Mouse (Mus musculus) gastrocnemius, postnatal 25 days (tissue): Measurements from ENCODE around the gene Bcr. TPM values are rescaled to one million over a fixed set of nuclear protein-coding genes. Genes with fewer than 3 reads are reported as not detected.

Experiments used
- DNase-seq: peaks from one replicate; pipeline ENCODE4 v3.0.0; 2022
- total RNA-seq, 2 experiments: library from RNA; stranded (reverse); gene quantifications; 1 replicate in 1 of 2; 2 replicates in 1 of 2; pipeline ENCODE4 v1.2.3; 2021

Gene Bcr
- total RNA-seq, 2 experiments from 2014 or later, result 3.6 to 4.8 TPM

DNA sequence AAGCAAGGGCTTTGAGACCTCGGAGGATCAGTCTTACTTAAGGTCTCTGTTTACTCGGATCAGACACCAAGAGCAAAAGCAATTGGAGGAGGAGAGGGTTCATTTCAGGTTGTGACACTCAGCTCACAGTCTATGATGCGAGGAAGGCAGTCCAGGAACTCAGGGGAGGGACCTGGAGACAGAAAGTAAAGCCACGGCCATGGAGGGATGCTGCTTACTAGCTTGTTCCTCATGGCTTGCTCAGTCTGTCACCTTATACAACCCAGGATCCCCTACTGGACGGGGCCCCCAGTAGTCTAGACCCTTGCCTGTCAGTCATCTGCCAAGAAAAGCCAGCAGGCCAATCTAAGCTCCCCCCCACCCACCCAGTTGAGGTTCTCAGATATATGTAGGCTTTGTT is 118.5 kb downstream of the Bcr start:
- no peak for DNase-seq

DNA sequence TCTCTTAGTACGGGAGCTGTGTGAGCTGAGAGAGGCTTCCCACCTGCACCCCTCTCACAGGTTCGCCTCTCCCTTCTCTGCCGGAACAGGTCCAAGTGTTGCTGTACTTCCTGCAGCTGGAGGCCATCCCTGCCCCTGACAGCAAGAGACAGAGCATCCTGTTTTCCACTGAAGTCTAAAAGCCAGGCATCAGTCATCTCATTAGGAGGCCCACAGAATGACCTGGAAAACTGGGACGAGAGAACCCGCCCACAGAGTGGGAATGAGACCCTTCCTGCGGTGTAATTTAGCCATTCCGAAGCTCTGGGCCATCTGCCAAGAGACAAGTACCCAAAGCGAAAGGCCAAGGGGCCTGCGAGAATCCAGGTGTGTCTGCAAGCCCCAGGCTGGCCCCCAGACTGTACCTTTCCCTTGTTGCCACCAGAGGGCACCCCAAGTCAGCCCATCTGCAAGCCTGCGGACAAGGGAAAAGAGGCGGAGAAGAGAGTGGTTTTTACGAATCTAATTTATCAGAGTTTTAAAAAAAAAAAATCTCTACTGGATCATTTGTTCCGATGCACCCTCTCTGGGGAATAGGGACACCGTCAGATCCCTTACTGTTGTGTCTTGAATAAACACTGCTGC is 121.9 kb downstream of the Bcr start:
- peak; percentile 57 for DNase-seq

DNA sequence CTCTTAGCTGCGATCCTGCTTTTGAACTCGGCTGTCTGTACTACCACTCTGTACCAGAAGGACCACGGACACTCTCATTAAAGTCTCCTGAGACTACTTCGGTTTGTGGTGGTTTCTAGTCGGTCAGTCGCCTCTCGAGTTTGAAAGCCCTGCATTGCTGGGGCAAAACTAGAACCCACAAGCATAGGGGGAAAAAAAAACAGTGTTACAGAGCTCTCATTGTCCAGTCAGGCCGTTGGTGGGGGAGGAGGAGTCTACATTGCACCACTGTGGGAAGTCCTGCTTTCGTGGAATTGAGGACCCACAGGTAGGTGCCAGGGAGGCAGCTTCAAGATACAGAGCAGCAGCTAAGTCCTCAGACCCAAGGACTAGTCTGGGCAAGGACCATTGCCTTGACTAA is 124.4 kb downstream of the Bcr start:
- no peak for DNase-seq

DNA sequence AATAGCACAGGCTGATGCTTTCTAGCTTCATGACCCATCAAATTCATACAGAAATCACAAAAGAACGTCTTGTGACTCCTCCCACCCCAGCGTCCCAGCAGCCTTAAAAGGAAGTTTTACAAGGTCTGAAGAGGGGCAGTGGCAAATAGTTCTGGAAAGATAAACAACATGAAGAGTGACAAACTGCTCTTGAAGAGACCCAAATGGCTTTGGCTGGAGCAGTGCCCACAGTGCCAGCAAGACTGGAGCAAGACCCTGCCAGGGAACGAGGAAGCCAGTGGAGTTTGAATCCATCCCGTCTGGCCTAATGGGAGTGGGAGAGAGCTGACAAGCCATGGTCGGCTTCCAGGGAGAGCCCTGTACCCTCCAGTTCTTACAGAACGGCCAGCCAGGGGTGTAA is 126.2 kb downstream of the Bcr start:
- no peak for DNase-seq

DNA sequence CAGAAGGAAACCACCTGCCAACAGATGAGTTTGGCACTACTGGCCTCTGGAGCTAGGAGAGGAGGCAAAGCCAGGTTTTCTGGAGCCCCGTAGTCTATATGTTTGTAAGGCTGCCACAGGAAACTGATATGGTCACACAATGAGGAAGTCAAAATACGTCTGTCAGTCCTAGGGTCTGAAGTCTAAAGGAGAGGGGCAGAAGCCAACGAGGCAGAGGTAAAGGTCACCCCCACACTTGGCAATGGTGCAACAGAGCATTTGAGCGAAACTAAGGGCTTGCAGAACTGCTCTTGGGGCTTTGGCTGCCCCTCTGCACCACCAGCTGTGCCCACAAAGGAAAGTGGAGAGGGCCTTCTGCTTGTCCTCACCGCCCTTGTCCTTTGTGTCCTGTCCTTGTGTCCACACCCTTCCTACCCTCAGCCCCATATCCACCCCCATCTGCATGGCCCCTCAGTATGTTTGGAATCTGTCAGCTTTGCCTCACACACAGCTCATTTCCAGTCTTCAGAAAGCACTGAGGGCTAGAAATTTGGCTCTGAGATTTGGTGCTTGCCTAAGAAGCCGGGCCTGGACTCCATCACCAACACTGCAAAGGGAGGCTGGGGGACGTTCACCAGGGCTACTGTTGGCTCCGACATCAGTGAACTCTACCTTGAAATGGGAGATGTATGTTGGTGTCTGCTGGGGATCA is 127.1 kb downstream of the Bcr start:
- DNase-seq, result no peak

DNA sequence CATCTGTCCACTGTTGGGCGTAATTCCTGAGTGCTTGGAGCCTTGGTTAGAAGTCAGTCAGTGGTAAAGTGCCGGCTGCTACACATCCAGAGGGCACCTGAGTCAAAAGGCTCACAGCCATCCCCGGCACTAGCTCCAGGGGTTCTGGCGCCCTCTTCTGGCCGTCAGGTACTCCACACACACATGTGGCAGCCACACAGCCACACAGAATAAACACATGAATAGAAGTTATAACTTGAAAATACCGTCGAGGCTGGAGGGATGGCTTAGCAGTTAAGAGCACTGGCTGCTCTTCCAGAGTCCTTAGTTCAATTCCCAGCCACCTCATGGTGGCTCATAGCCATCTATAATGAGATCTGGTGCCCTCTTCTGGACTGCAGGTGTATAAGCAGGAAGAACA is 131.3 kb downstream of the Bcr start:
- DNase-seq, result no peak

DNA sequence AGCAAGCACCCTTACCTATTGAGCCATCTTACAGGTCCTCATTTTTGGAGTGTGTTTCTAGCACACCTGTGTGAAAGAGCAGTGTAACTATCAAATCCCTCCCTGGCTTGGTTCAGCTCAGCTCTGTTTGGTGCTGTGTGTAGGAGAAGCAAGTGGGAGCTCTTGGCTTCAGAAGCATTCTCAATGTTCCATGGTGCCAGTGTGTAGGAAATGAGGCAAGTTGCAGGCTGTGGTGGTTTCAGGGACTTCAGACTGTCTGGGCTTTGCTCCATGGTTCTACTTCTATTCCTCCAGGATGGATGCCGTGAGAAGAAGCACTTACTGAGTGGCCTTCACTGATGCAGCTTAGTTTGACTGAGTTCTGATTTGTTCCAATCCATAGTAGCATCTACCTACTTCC is 137.4 kb downstream of the Bcr start:
- no peak for DNase-seq

DNA sequence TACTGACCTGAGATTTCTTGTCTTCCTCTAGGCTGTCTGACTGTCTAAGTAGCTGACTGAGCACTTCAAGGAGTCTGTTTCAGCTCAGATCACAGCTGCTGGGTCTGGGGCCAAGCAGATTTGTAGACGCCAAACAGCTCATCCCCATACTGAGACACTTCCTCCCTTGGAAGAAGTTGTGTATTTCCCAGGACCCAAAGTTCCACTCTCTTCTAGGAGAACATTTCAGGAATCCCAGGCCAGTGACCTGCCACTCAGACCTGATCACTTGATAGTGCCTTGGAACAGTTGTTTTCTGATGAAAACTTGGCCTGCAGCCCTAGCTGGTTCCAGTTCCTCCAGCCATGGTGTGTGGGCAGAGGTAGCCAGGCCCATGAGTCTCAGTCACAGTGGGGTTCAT is 140.3 kb downstream of the Bcr start:
- peak; percentile 43 for DNase-seq

DNA sequence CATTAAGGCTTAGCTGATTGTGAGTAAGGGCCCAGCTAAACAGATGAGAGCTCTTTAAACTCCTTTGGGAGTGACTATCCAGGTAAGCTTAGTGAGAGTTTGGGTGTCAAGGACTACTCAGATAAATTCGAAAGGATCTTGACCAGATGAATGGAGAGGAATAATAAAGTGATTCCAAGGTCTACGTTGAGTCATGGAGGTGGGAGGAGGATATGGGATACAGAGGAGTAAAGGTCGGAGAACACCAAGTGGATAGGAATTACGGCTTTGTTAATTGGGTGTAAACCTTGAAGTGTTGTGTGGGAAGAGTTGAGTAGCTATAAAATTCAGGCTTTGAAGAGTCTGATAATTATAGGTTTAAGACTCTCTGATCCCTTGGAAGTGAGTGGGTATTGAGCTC is 145.8 kb downstream of the Bcr start:
- no peak for DNase-seq

DNA sequence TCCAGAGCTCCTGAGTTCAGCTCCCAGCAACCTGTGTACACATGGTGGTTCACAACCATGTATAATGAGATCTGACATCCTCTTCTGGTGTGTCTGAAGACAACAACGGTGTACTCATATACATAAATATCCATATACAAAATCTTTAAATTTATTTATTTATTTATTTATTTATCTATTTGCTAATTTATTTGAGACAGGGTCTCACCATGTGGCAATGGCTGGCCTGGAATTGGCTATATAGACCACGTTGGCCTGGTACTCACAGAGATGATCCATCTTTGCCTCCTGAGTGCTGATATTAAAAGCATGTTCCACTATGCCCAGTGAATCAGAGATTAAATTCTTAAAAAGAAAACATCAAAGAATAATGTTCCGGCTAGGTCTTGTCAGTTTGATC is 150.4 kb downstream of the Bcr start:
- no peak for DNase-seq

DNA sequence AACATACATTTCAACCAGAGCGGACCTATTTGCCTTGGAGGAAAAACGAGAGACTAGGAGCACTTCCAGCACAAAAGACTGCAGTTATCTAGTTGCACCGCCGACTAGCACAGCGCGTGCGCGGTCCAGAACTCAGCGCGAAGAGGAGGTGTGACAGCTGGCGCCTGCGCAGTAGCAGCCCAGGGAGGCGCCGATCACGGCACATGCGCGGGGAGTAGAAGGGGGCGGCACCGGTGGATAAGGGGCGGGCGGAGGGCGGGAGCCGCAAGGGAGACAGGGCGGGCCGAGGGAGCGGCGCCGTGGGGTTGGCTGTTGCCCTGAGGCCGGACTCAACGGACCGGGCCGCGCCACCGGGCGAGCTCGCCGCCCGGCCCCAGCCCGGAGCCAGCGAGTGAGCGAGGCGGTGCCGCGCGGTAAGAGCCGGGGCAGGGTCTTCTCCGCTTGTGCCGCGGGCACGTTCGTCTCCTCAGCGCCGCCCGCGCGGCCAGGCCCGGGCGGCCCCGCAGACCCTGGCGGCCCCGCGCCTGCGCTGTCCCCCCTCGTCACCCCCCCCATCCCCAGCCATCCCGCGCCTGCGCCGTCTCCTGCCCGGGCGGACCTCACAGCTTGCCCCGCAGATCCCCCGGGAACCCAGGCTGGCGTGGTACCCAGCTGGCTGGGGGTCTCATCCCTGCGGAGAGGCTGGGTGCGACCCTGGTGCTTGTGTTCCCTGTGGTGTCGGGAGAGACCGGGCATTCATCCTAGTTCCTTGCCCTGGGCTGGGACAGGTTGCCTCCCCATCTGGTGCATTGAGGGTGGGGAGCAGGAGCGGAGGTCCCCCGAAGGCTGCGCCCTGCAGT is 151.6 kb downstream of the Bcr start, which contains the start of gene Specc1l:
TSS of gene Specc1l (plus strand) at position 267 of the 839 bp plus-strand sequence.
- peak; percentile 98 for DNase-seq

DNA sequence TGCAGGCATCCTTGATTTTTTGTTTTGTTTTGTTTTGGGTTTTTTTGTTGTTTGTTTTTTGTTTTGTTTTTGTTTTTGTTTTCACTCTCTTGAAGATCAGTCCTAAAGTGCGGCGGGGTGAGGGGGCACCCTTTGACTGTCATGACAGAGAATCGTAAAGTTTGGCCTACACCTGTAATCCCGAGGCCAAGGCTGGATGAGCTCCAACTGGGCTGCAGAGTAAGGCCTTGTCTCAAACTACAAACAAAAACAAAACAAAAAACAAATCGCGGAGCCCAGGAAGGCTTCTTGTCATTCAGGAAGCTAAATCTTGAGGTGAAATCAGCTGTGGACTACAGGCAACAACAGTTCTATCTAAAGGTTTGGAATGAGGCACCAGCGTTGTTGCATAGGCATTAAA is 152.6 kb downstream of the Bcr start:
- DNase-seq, result no peak

DNA sequence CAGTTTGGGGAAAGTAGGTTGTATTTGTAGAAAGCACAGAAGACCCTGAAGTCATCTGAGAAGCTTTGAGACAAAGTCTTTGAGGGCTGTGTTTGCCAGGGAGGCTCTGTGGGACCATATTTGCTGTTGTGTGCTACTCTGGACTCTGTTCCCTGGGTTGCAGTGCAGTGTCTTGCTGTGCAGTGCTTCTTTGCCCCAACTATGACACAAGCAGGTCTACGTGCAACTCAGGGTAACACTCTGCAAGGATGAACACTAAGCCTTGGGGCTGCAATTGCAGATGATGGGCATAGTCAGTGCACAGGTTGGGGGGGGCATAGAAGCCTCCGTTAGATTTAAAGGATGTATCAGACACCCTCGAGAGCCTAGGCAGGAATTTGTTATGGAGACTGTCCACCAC is 160.3 kb downstream of the Bcr start:
- no peak for DNase-seq

DNA sequence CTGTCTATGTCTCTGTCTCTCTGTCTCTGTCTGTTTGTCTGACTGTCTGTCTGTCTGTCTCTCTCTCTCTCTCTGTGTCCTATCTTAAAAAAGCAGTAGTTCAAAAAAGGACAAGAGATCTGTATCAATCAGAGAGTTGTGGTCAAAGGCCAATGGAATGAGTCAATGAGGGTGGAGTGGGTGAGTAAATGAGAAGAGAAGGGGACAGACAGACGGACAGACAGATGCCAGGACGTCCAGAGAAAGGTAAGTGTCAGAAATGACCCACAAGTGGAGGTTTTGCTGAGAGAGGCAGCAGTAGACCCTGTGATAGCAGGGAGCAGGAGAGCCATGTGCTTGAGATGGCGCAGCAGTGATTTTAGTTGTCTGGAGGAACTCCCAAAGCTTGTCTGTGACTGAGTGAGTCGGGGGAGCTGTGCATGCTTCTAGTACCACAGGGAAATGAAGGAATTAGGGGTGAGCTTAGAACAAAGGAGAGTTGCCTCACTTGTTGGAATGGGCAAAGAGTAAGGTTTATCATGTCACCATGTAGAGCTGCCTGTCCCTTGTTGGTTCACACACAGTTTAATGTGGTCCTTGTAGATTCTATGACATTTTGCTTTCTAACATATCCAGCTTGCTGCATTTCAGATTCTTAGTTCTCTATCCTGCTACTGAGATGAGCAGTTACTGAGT is 161.7 kb downstream of the Bcr start:
- no peak for DNase-seq

DNA sequence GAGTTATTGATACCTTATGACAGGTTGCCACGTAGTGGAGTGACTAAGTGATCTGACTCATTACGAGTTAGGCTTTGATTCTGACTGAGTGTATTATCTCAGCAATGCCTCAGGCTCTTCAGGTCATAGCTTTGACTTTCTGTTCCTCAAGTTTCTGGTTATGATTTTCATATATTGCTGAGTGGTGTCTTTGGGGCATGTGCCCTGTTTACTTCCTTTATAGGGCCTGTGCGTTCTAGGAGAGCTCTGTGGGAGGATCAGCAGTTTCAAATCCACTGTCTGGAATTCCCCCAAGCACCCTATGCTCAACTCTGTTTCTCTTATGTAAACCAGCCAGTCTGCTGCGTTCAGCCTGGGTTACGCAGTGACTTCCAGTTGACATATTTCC is 162.2 kb downstream of the Bcr start:
- peak; percentile 21 for DNase-seq

DNA sequence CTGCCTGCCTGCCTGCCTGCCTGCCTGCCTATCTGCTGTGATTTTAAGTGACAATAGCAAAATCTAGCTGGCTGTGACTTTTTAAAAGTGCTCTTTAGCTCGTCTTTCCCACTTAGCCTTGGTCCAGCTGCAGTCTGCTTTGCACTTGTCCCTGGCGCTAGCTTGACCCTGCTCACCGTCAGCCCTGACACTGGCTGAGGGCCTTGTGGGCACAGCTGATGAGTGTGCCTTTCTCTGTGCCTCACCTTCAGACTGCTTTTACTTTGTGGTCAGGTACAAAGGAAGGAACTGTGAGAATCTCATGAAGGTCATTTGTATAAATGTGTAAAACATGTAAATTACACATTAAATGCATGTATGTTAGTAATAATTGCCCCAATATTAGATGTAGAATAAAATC is 163.8 kb downstream of the Bcr start:
- DNase-seq, result no peak

DNA sequence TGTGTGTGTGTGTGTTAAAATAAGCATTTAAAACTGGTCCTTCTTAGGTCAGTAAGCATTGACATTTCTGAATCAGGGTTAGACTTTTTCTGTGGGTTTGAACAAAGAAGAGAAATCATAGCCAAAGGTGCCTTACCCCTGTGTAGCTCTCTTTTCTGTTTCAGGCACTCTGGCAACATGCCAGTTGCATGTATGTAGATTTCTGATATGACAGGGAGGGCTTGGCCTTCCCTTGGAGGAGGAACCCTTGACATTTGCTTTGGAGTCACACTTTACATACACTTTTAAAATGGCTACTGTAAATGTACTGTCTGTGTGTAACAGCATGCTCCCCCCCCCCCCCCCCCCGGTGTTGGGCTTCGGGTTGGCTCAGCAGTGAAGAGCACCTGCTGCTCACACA is 164.2 kb downstream of the Bcr start:
- no peak for DNase-seq

DNA sequence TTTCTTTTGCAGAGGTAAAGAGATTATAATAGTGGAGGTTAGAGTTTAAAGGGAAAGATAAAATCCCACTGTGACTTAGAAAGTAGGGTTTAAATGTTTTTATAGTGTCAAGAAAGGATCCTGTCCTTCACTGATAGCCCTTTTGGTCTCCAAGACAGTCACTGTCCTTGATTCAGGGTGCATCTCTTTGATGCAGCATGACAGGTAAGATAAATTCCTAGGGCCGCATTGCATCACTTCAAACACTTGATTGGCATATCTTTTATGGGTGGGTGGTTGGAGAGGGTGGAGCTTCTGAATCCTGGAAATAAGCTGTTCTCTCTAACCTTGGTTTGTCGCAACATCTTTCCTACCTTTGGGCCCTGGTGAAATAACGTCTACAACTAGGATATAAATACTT is 167.0 kb downstream of the Bcr start:
- DNase-seq, result no peak

DNA sequence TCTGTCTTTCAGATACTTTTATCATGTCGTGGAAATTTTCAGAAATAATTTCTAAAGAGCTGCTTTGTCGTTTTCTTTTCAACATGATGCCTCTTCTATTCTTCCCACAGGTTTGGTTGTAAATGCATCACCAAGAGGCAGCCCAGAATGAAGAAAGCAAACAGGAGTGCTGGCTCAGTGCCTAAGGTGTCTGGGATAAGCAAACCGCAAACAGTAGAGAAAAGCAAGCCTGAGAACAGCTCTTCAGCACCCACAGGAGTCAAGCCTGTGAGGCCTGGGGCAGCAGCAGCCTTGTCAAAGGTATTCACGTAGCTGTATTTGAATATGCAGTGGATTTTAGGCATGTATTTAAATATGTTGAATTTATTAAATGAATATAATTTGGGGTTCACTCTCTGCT is 170.2 kb downstream of the Bcr start:
- DNase-seq, result no peak

DNA sequence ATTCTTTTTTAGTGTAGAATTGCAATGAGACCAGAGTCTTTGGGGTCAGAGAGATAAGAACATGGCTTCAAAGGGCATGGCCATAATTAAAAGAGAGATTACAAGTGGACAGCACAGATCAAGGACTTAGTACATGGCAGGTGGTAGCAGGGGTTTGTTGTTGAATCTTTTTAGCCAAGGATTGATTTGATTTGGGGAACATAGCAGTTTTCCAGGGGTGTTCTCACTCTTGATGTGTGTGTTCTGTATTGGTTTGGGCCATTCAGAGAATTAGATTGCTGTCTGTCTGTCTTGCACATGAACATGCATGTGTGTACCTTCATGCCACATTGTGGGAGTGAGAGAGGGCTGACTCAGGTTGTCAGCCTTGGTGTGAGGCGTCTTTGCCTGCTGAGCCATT is 171.5 kb downstream of the Bcr start:
- DNase-seq, result no peak

DNA sequence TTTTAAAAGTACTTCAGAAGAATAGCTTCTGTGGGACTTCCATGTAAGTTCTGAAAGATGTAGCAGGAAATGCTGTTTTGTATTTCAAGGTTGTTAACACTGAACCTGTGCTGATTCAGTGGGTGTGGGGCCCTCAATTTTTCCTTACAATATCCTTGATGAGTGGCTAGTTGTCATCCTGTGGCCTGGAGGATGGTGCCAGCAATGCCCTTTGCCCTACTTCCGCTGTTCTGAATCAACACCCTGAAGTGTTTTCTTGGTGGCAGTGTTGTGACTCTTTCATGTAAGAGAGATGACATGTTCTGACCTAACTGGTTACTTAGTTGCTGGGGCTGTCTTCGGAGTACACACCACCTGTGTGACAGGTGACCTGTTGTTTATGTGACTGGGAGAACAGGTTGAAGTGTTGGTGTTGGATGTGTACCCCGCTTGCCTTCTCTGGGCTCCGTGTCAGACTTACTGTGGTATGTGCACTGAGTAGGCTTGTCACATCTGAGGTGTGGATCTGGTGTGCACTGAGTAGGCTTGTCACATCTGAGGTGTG is 172.3 kb downstream of the Bcr start:
- no peak for DNase-seq

DNA sequence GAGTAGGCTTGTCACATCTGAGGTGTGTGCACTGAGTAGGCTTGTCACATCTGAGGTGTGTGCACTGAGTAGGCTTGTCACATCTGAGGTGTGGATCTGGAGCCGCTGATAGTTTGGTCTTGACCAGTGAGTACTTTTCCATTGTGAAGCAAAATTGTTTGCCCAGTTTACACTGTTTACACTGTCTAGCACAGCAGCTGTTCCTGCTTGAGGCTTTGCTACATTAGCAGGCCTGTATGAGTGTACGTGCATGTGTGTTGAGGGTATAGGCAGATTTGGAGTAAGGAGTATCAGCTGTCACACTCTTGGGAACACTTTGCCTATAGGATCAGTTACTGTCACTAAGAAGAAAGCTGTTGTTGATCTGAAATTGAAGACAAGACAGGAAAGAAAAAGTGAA is 173.1 kb downstream of the Bcr start:
- DNase-seq, result no peak
